Comparison of ENCODE assay signal across 10 mouse cellular contexts in the genomic region with DNA sequence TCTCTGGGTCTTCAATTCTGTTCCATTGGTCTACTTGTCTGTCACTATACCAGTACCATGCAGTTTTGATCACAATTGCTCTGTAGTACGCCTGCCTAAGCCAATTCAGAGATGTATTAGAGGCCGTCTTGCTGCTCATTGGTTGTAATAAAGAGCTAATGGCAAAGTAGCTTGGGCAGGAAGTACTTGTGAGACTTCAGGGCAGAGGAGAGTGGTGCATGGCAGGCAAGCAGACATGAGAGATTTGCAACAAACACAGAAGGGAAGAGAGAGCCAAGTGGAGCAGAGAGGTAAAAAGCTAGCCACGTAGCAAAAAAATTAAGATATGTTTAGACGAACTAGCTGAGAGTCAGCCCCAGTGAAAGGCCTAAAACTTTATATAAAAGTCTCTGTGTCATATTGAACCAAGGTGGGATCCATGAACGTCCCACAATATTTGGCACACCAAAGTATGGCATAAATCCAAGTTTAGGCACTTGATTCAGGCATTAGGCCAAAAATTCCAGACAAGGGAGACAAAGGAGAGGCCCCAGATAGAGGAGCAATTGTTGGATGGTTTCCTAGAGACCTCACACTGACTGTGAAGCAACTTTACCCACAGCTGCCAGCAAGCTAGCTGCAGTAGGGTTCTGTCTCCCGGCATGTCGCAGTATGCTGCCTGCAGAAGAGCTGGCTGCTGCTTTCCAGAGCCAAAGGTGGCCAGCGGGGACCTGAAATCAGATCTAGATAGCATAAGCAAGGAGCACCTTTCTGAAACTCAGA. TPM values are rescaled to one million over a fixed set of nuclear protein-coding genes. Genes with fewer than 3 reads are reported as not detected.
DNase-seq lines count a peak whose midpoint lies in the region; ATAC-seq and TF ChIP-seq lines count a peak whose summit lies in the region.
"Had no signal": no experiment of that assay in that cellular context is flagged by ENCODE, and none has a peak within 500 bp of the region (broad histone marks: within the 10 kb centered on the region; RNA-seq: fewer than 3 reads in every experiment).

No protein-coding gene starts in this region.

- no peak overlapping the region for H3K9ac ChIP-seq in forebrain, embryonic 13.5 days
- no peak overlapping the region for H3K9ac ChIP-seq in midbrain, embryonic 12.5 days (replicated peaks)
- no peak overlapping the region for H3K9ac ChIP-seq in kidney, embryonic 14.5 days (ENCODE audit: low read depth, low read length)

- WGBS in forebrain, embryonic 13.5 days = 34% methylated on average over 8 of the region's 8 CpGs
- WGBS in midbrain, embryonic 12.5 days = 63% methylated on average over 8 of the region's 8 CpGs
- 73% methylated on average over 8 of the region's 8 CpGs for WGBS in kidney, embryonic 14.5 days

- no peaks in the 10 kb centered on the region for H3K36me3 ChIP-seq in forebrain, embryonic 13.5 days (ENCODE audit: poor library complexity, severe bottlenecking)
- no peaks in the 10 kb centered on the region for H3K36me3 ChIP-seq in midbrain, embryonic 12.5 days
- no peaks in the 10 kb centered on the region for H3K36me3 ChIP-seq in kidney, embryonic 14.5 days (ENCODE audit: control insufficient read depth, insufficient read depth, low read length)

- no peaks in the 10 kb centered on the region for H3K27me3 ChIP-seq in forebrain, embryonic 13.5 days
- H3K27me3 ChIP-seq in midbrain, embryonic 12.5 days = no peaks in the 10 kb centered on the region
- no peaks in the 10 kb centered on the region for H3K27me3 ChIP-seq in kidney, embryonic 14.5 days (ENCODE audit: control insufficient read depth, insufficient read depth, low read length)

- intact Hi-C loops in heart, postnatal 14 days (cut with DNase I) = loop anchor here (5.0 kb wide), 1 partner anchor 526 kb away; no protein-coding TSS in a partner anchor

- no peaks in the 10 kb centered on the region for H3K9me3 ChIP-seq in forebrain, embryonic 13.5 days (replicated peaks)
- no peaks in the 10 kb centered on the region for H3K9me3 ChIP-seq in midbrain, embryonic 12.5 days
- no peaks in the 10 kb centered on the region for H3K9me3 ChIP-seq in kidney, embryonic 14.5 days (ENCODE audit: control insufficient read depth, low read length)

- H3K4me2 ChIP-seq in forebrain, embryonic 13.5 days = no peak overlapping the region
- H3K4me2 ChIP-seq in midbrain, embryonic 12.5 days (replicated peaks) = no peak overlapping the region
- no peak overlapping the region for H3K4me2 ChIP-seq in kidney, embryonic 14.5 days (replicated peaks; ENCODE audit: low read depth, low read length)

- DNase-seq in layer of hippocampus, adult 2 months (ENCODE audit: low spot score in 2 of 2) = peak; percentile 8 to 21
- DNase-seq in layer of hippocampus, postnatal 25 days (ENCODE audit: extremely low spot score in 1 of 2, low spot score in 1 of 2) = no peak
- DNase-seq in heart, postnatal 14 days = peak; percentile 14 to 57
- no peak for DNase-seq in kidney, postnatal 36 days

- no peak for TF ChIP-seq CTCF in layer of hippocampus, adult 2 months (conservative IDR thresholded peaks at IDR 0.05)

- peaks cover 6% of the 10 kb centered on the region for H3K4me1 ChIP-seq in forebrain, embryonic 13.5 days
- H3K4me1 ChIP-seq in midbrain, embryonic 12.5 days = no peaks in the 10 kb centered on the region; the same call in 1 of the 2 replicates
- H3K4me1 ChIP-seq in kidney, embryonic 14.5 days (ENCODE audit: control insufficient read depth, insufficient read depth, low read length) = no peaks in the 10 kb centered on the region

- no peak overlapping the region for H3K4me3 ChIP-seq in layer of hippocampus, adult 2 months
- H3K4me3 ChIP-seq in forebrain, embryonic 13.5 days = no peak overlapping the region
- H3K4me3 ChIP-seq in midbrain, embryonic 12.5 days = no peak overlapping the region
- H3K4me3 ChIP-seq in kidney, embryonic 14.5 days (ENCODE audit: low read length) = no peak overlapping the region

- H3K27ac ChIP-seq in layer of hippocampus, adult 2 months = no peak overlapping the region
- H3K27ac ChIP-seq in forebrain, embryonic 13.5 days = peak overlapping the region; percentile 71
- 0 out of 2 replicates have a peak overlapping the region, but pooled peaks have one; percentile 20 for H3K27ac ChIP-seq in midbrain, embryonic 12.5 days (replicated peaks)
- H3K27ac ChIP-seq in kidney, embryonic 14.5 days (ENCODE audit: low read depth, low read length) = no peak overlapping the region

- ATAC-seq in forebrain, embryonic 13.5 days = peak; percentile 97
- peak; percentile 72 for ATAC-seq in midbrain, embryonic 12.5 days (ENCODE audit: low FRiP score, low read depth)
- no peak for ATAC-seq in kidney, embryonic 14.5 days (ENCODE audit: low FRiP score, low TSS enrichment)
- no peak for ATAC-seq in monocyte, adult 5-6 weeks (replicated peaks; ENCODE audit: insufficient number of reproducible peaks, low FRiP score, low TSS enrichment, poor library complexity, severe bottlenecking)

RNA-seq across cellular contexts. Expression of a gene that starts 14.5 kb away (rescaled TPM):
- not detected for total RNA-seq in layer of hippocampus, adult 2 months (2021)
- total RNA-seq in layer of hippocampus, postnatal 25 days (2021) = not detected
- polyA plus RNA-seq in forebrain, embryonic 13.5 days (2015; fragmentation: Nextera tagmentation; extraction: Ambion mirVana) = 0.17 TPM in 1 of 2 replicates, not detected in the other
- total RNA-seq in heart, postnatal 14 days (2021) = under 1 TPM in 1 of 2 experiments, not detected in 1; 0.17 TPM
- not detected in 2 replicates for polyA plus RNA-seq in midbrain, embryonic 12.5 days (2016; fragmentation: Nextera tagmentation; extraction: Ambion mirVana)
- not detected in 2 replicates for polyA plus RNA-seq in kidney, embryonic 14.5 days (2014; fragmentation: Nextera tagmentation; extraction: Ambion mirVana)
- not detected in 3 replicates for total RNA-seq in monocyte, adult 5-6 weeks (2017)
- polyA plus RNA-seq: embryonic facial prominence, embryonic 11.5 days; large intestine, adult 2 months had no signal

Comparison
In these comparisons a context has a peak if more than half of its experiments do, and no peak if none do; other contexts are left out.
1. DNase-seq: peak in layer of hippocampus, adult 2 months (2 of 2) and heart, postnatal 14 days (2 of 2); none in layer of hippocampus, postnatal 25 days (0 of 2) and kidney, postnatal 36 days (0 of 2).
2. H3K27ac ChIP-seq: peak in forebrain, embryonic 13.5 days (single experiment) and midbrain, embryonic 12.5 days (single experiment); none in layer of hippocampus, adult 2 months (single experiment) and kidney, embryonic 14.5 days (single experiment).
3. ATAC-seq: peak in forebrain, embryonic 13.5 days (single experiment) and midbrain, embryonic 12.5 days (single experiment); none in kidney, embryonic 14.5 days (single experiment) and monocyte, adult 5-6 weeks (single experiment).